Mouse (Mus musculus) ES-Bruce4 (cell line): ENCODE measurements at regions not wholly inside any gene's neighbourhood (a gene's known extent, or its start where the extent isn't known, plus 50 kb on each side); places are given as distances from the start of the nearest gene placed in this dataset.

Experiments used
- CTCF ChIP-seq: IDR thresholded peaks from one replicate; pipeline ENCODE4 v1.8.1; 2011; ENCODE audit warnings: low read depth, low read length
- EP300 ChIP-seq: IDR thresholded peaks from 2 replicates; pipeline ENCODE4 v1.6.1; 2011; ENCODE audit warnings: low read depth, low read length; ENCODE audit not compliant: insufficient read depth
- POLR2A ChIP-seq: IDR thresholded peaks from one replicate; pipeline ENCODE4 v1.8.1; 2011; ENCODE audit warnings: low read length; ENCODE audit not compliant: insufficient read depth

- TF ChIP-seq CTCF (no peak), POLR2A (no peak), EP300 (no peak)
These were observed 152.4 kb downstream of the Abcc12 start for GRCm38 (mm10) chr8:86428131-86428530.
